Mouse (Mus musculus) spleen, postnatal 14 days (tissue): Measurements from ENCODE around the gene Serp1.
A peak's percentile ranks its signal among the peaks of the same experiment; 100 is the strongest.

Experiments used
- DNase-seq, 2 experiments: peaks; one replicate each; pipeline ENCODE4 v3.0.0; 2021 to 2022; ENCODE audit warnings: low spot score in 2 of 2

Gene Serp1

DNA sequence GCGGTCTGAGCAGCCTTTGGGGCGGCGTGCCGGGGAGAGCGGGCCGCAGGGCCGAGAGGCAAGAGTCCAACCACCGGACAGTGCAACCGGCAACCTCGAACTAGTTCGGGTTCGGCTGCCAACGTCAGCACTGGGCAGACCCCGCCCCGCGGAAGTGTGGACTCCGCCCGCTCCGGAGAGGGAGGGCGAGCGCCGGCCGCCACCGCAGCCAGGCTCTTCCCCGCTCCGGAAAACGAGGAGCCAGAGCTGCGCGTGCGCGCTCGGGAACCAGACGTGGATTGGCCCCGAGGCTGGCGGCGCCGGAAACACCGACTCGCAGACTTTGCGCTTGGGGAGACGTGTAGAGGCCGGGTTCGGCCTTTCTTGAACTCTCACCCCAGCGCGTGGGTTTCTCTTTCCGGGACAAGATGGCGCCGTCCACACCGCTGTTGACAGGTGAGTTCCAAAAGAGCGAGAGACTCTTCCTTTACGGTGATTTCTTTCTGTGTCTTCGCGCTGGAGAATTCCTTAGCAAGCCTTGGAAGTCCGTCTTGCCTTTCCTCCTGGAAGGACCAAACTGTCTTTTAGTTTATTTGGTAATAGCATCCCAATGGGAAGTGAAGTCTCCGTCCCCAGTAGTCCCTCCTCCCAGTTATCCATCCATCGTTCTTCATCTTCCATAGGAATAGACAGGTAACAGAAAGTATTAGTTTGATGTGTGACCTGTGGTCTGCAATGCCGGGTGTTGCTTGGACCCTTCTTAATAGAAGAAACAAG is at the start of gene Serp1, which contains the start of gene Eif2a:
TSS of gene Serp1 (minus strand) at position 241 of the 756 bp plus-strand sequence.
TSS of gene Eif2a (plus strand) at position 170 of the 756 bp plus-strand sequence.
- peak; percentile 95 to 96 for DNase-seq

GRCm38 (mm10) chr3:58570821-58571220 is 45.1 kb upstream of the Serp1 start:
- no peak for DNase-seq

DNA sequence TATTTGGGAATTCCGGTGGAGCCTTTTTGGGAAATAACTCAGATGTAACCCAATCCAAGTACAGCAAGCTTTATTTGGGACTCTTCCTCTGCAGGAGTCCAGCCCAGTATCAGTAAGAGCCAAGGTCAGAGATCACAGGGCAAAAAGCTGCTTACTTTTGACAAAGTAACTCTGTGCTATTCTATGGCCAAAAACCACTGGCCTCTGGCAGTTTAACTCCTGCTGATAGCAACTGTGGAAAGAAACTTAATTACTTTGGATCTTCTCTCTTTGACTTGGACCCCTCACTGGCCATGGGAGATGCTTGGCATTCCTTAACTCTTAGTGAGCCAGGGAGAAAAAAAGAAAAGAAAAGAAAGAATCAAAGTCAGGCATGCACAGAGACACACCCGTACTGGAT is 35.7 kb upstream of the Serp1 start:
- DNase-seq: no peak

- no peak for DNase-seq
Measured at GRCm38 (mm10) chr3:58559887-58560286, 34.2 kb upstream of the Serp1 start.

DNA sequence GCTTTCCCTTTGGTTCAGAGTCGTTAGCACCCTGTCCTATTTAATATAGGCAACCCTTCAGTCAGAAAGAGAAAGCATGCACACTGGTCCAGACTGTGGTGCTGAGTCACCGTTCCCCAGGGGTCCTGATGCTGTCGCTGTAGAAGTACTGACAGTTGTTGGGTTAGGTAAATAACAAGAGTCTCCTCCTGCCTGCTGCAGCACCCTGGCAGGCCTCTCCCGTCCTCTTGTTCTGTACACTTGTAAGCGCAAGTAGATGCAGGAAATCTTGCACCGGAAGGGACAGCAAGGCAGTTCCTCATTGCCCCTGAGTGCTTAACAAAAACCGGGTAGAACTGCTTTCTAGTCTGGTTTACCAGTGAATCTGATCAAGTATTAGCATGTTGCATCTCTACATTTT is 31.0 kb upstream of the Serp1 start:
- no peak for DNase-seq

GRCm38 (mm10) chr3:58552001-58552811 is 26.5 kb upstream of the Serp1 start:
- DNase-seq: no peak

- no peak for DNase-seq
Measured at GRCm38 (mm10) chr3:58536573-58536972, 10.9 kb upstream of the Serp1 start.

DNA sequence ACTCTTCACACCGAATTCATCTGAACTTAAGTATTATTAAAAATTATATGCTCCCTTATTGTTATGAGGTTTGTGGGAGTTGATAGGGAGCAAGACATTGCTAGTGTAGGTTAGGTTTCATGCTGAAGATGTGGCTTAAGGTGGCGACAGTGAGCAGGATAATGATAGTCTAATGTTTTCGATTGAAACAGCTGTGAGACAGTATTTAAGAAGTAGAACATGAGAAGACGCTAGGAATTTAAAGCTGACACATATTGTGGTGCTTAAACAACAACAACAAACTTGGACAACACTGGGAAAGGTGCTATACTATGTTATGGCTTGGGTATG is 681 bp upstream of the Serp1 start:
- no peak for DNase-seq

- no peak for DNase-seq
Measured at GRCm38 (mm10) chr3:58525166-58525565, 526 bp downstream of the Serp1 start.

- DNase-seq: no peak
Measured at GRCm38 (mm10) chr3:58524246-58524645, 1.4 kb downstream of the Serp1 start.

GRCm38 (mm10) chr3:58523386-58523785 is 2.3 kb downstream of the Serp1 start:
- DNase-seq: no peak

GRCm38 (mm10) chr3:58521361-58521760 is 4.3 kb downstream of the Serp1 start:
- no peak for DNase-seq

GRCm38 (mm10) chr3:58520286-58520685 is 5.4 kb downstream of the Serp1 start:
- DNase-seq: no peak

GRCm38 (mm10) chr3:58519536-58519935 is 6.2 kb downstream of the Serp1 start:
- DNase-seq: no peak

- DNase-seq: no peak
Measured at GRCm38 (mm10) chr3:58518962-58519361, 6.7 kb downstream of the Serp1 start.

GRCm38 (mm10) chr3:58517800-58518199 is 7.9 kb downstream of the Serp1 start:
- peak in 1 of 2 experiments; percentile 18 for DNase-seq

DNA sequence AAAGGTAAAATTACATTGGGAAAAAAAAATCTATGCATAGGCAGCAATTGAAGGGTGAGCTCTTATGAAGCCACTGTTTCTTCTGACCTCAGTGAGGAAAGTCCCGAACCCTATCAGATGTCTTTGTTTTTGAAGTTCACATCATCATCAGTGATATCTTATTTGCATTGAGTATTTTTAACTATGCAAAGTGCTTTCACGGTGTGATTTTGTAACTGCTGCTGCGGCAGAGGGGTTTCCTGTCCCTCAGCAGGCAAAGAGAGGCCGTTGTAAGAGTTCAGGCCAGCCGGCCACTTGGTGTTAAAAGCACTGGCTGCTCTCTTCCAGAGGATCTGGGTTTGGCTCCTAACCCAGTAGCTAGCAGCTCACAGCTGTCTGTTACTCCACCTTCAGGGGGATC is 8.4 kb downstream of the Serp1 start:
- peak; percentile 36 to 55 for DNase-seq

- DNase-seq: peak in 1 of 2 experiments; percentile 22
Measured at GRCm38 (mm10) chr3:58516602-58516976, 9.1 kb downstream of the Serp1 start.

GRCm38 (mm10) chr3:58515947-58516601 is 9.6 kb downstream of the Serp1 start:
- no peak for DNase-seq

- no peak for DNase-seq
Measured at GRCm38 (mm10) chr3:58513483-58513882, 12.2 kb downstream of the Serp1 start.

GRCm38 (mm10) chr3:58512740-58513139 is 13.0 kb downstream of the Serp1 start:
- no peak for DNase-seq

DNA sequence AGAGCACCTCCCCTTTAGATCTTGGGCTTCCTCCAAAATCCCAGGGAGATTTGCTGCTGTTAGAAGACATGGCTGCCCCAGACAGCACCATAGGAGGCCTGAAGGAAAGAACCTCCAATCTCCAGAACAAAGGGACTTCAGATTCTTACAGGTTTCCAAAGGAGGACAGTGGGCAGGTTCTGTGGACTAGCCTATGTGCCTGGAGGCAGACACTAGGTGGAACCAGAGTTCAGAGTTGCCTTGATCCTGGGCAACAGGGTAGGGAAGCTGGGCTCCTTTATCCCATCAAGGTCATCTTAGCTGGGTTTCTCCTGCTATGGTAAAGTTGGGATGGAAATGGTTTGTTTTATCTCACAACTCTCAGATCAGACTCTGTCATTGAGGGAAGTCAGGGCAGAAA is 14.1 kb downstream of the Serp1 start:
- DNase-seq: peak in 1 of 2 experiments; percentile 17
